Mouse (Mus musculus) forebrain, postnatal 0 days (tissue): ENCODE data around the gene Atp6v1g1. TPM values are rescaled to one million over a fixed set of nuclear protein-coding genes. Genes with fewer than 3 reads are reported as not detected.

ENCODE experiments used
- ATAC-seq: fragments of 200-750 bp; cut with Nextera tagmentation; 2 replicates; pipeline ENCODE4 v1.8.0; 2017; ENCODE audit warnings: mild to moderate bottlenecking, moderate library complexity
- DNase-seq: peaks from one replicate; pipeline ENCODE4 v3.0.0-alpha.2; 2015
- H3K27ac ChIP-seq: fragments of 300-500 bp; sonication (generic); 2 replicates; pipeline ENCODE4 v1.5.1; 2014; ENCODE audit warnings: low read depth, mild to moderate bottlenecking, antibody characterized with exemption, low read length, moderate library complexity, mixed read lengths
- H3K27me3 ChIP-seq: fragments of 300-500 bp; sonication (generic); 2 replicates; pipeline ENCODE4 v1.6.1; 2014; ENCODE audit warnings: mild to moderate bottlenecking, low read length, mixed read lengths; ENCODE audit not compliant: insufficient read depth
- H3K36me3 ChIP-seq: fragments of 300-500 bp; sonication (generic); 2 replicates; pipeline ENCODE4 v1.6.1; 2014; ENCODE audit warnings: mild to moderate bottlenecking, moderate library complexity; ENCODE audit not compliant: insufficient read depth
- H3K4me1 ChIP-seq: fragments of 300-500 bp; sonication (generic); 2 replicates; pipeline ENCODE4 v1.6.1; 2014; ENCODE audit warnings: antibody characterized with exemption; ENCODE audit not compliant: insufficient read depth
- H3K4me2 ChIP-seq: fragments of 300-500 bp; sonication (generic); 2 replicates; pipeline ENCODE4 v1.6.1; 2014; ENCODE audit warnings: low read depth, mild to moderate bottlenecking, moderate library complexity
- H3K4me3 ChIP-seq: fragments of 300-500 bp; sonication (generic); 2 replicates; pipeline ENCODE4 v1.5.1; 2014; ENCODE audit warnings: low read depth, low read length, mixed read lengths
- H3K9ac ChIP-seq: fragments of 300-500 bp; sonication (generic); 2 replicates; pipeline ENCODE4 v1.6.1; 2014; ENCODE audit warnings: mild to moderate bottlenecking
- H3K9me3 ChIP-seq: fragments of 300-500 bp; sonication (generic); 2 replicates; pipeline ENCODE4 v1.6.1; 2016; ENCODE audit warnings: low read length
- CTCF ChIP-seq: sonication (generic); IDR thresholded peaks from 2 replicates; pipeline ENCODE4 v1.5.1; 2016; ENCODE audit warnings: antibody characterized with exemption, control low read depth, low read depth
- WGBS: fragments of 180-500 bp; shearing (Covaris S2); extraction: QIAGEN DNeasy Blood & Tissue Kit; methylation state at CpG from one replicate; pipeline ENCODE4 v1.1.7; 2014; 5-methylcytosine and 5-hydroxymethylcytosine counted together
- polyA plus RNA-seq: library from polyadenylated mRNA; unstranded; fragments of >200 nt; fragmentation: Nextera tagmentation; extraction: Ambion mirVana; gene quantifications from 2 replicates; pipeline ENCODE4 v1.2.1, GENCODE M21; 2015
- total RNA-seq: library from RNA; depleted of rRNA; stranded (reverse); fragments of >200 nt; gene quantifications from 2 replicates; pipeline ENCODE4 v1.2.3, GENCODE M21; 2014; rRNA removed

The Atp6v1g1 gene
- total and polyA plus RNA-seq, 2 experiments from 2014 or later = 222 to 389 TPM

GRCm38 (mm10) chr4:63595259-63595658 lies 50.7 kb downstream of the Atp6v1g1 start:
- Histone ChIP-seq H3K9ac (no peak overlapping the region), H3K27me3 (no peaks in the 10 kb centered on the region), H3K27ac (no peak overlapping the region), H3K4me3 (no peak overlapping the region), H3K4me1 (no peaks in the 10 kb centered on the region), H3K4me2 (no peak overlapping the region), H3K9me3 (no peaks in the 10 kb centered on the region), H3K36me3 (no peaks in the 10 kb centered on the region)
- ATAC-seq = no peak
- no peak for TF ChIP-seq CTCF
- no peak for DNase-seq
- 86% methylated on average over 10 of the region's 10 CpGs for WGBS

- H3K4me2 ChIP-seq = no peak overlapping the region
- H3K4me3 ChIP-seq = no peak overlapping the region
- no peak for TF ChIP-seq CTCF
- H3K36me3 ChIP-seq = no peaks in the 10 kb centered on the region
- no peak for DNase-seq
- no peaks in the 10 kb centered on the region for H3K9me3 ChIP-seq
- WGBS = 94% methylated on average over 4 of the region's 4 CpGs
- no peaks in the 10 kb centered on the region for H3K27me3 ChIP-seq
- no peaks in the 10 kb centered on the region for H3K4me1 ChIP-seq
- ATAC-seq = no peak
- no peak overlapping the region for H3K27ac ChIP-seq
- no peak overlapping the region for H3K9ac ChIP-seq
These were observed 51.4 kb downstream of the Atp6v1g1 start for GRCm38 (mm10) chr4:63596010-63596409.

Other genes starting within 250 kb of the Atp6v1g1 start
- gene Orm1, start 200.2 kb upstream of the Atp6v1g1 start, total RNA-seq = not detected in 2 replicates
- not detected in 2 replicates for gene Orm1, start 200.2 kb upstream of the Atp6v1g1 start, polyA plus RNA-seq
- gene Orm3, start 188.6 kb upstream of the Atp6v1g1 start, total RNA-seq = not detected in 2 replicates
- not detected in 2 replicates for gene Orm3, start 188.6 kb upstream of the Atp6v1g1 start, polyA plus RNA-seq
- gene Orm2, start 182.3 kb upstream of the Atp6v1g1 start, total RNA-seq = not detected in 2 replicates
- gene Orm2, start 182.3 kb upstream of the Atp6v1g1 start, polyA plus RNA-seq = not detected in 2 replicates
- gene Akna, start 141.4 kb upstream of the Atp6v1g1 start, total RNA-seq = 3.5 and 6.1 TPM in 2 replicates
- 1.2 and 3.8 TPM in 2 replicates for gene Akna, start 141.4 kb upstream of the Atp6v1g1 start, polyA plus RNA-seq
- gene Whrn, start 48.8 kb upstream of the Atp6v1g1 start, total RNA-seq = 9.8 and 13.0 TPM in 2 replicates
- gene Whrn, start 48.8 kb upstream of the Atp6v1g1 start, polyA plus RNA-seq = 2.6 and 3.8 TPM in 2 replicates
- 4.5 and 5.9 TPM in 2 replicates for gene Tmem268, start 14.0 kb downstream of the Atp6v1g1 start, total RNA-seq
- 4.2 and 5.5 TPM in 2 replicates for gene Tmem268, start 14.0 kb downstream of the Atp6v1g1 start, polyA plus RNA-seq
- not detected in 2 replicates for gene Gm11213, start 60.5 kb downstream of the Atp6v1g1 start, total RNA-seq
- not detected in 2 replicates for gene Gm11213, start 60.5 kb downstream of the Atp6v1g1 start, polyA plus RNA-seq
- gene Tex48, start 77.7 kb downstream of the Atp6v1g1 start, total RNA-seq = not detected in 2 replicates
- gene Tex48, start 77.7 kb downstream of the Atp6v1g1 start, polyA plus RNA-seq = not detected in 2 replicates
- not detected in 2 replicates for gene Gm11214, start 118.6 kb downstream of the Atp6v1g1 start, total RNA-seq
- not detected in 2 replicates for gene Gm11214, start 118.6 kb downstream of the Atp6v1g1 start, polyA plus RNA-seq
- gene Tnfsf15, start 200.3 kb downstream of the Atp6v1g1 start, total RNA-seq = 0.15 TPM in 1 of 2 replicates, not detected in the other
- gene Tnfsf15, start 200.3 kb downstream of the Atp6v1g1 start, polyA plus RNA-seq = not detected in 2 replicates